Mouse (Mus musculus): ENCODE results near the gene Clec2e. TPM values are rescaled to one million over a fixed set of nuclear protein-coding genes. Genes with fewer than 3 reads are reported as not detected.

Clec2e gene
- polyA plus RNA-seq, 1 experiment: 0.14 TPM

DNA sequence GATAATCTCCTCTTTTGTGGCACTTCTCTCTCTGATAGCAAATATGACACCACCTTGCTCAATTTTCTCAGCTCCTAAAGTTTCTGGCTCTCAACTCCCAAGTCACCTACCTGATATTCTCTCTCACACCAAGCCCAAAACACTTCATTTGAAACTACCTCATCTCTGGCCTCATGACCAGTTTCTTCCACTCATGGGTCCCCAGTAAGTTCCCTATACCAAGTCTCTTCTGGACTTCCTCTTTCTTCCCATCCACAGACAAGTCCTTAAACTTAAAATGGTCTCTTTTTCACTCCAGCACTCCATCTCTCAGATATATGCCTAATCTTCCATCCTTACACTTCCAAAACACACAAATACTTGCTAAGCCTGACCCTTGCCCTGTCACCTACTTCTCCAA, 42.7 kb downstream of the Clec2e start:
- DNase-seq (ENCODE audit: low read depth): no peak

DNA sequence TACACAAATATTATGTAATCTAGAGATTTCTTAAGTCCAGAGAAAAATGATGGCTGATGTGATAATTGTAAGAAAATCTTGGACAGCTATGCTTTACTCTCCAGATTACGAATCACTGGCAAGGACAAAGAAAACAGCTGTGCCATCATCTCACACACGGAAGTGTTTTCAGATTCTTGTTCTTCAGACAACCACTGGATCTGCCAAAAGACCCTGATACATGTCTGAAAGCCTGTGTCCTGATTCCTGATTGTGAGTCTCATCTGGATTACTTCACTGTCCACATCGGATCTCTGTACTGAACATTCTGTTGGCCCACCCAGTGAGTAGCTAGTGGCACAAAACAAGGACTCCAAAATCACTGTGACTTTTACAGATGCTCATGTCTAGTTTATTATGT, 44.5 kb downstream of the Clec2e start:
- DNase-seq (ENCODE audit: low read depth): no peak

DNA sequence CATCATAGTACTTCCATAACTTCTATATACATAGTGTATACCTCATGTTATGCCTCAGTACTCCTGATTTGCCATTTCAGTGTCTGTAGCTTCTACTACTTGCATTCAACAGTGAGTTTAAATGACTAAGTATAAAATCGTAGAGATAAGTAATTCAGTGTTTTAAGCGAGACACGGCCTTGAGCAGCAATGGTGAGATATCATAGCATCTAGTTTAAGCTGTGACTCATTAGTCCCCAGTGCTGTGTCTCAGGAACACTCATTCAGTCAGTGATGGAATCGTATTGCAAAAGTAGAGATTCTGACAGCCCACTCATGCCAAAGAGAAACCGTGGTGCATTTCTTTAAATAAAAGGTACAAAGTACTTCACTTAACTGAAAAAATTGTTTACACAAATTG, 49.0 kb downstream of the Clec2e start:
- DNase-seq (ENCODE audit: low read depth): no peak

DNA sequence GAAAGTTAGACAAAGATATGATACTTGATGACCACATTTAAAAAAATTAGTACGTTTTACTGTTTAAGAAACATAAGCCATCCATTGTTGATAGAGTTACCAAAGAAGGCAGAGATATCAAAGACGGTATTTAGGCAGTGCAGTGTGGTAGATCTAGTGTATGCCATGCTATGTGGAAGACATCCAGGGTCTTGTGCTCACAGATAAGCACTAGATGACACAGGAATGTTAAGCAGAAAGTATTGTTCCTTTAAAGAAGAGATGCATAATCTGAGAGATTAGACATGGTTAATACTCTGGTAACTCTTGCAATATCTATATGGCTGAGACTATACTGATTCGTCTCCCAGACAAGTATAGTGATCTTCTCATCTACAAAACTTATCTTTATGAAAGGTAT, 49.6 kb downstream of the Clec2e start:
- no peak for DNase-seq (ENCODE audit: low read depth)

DNA sequence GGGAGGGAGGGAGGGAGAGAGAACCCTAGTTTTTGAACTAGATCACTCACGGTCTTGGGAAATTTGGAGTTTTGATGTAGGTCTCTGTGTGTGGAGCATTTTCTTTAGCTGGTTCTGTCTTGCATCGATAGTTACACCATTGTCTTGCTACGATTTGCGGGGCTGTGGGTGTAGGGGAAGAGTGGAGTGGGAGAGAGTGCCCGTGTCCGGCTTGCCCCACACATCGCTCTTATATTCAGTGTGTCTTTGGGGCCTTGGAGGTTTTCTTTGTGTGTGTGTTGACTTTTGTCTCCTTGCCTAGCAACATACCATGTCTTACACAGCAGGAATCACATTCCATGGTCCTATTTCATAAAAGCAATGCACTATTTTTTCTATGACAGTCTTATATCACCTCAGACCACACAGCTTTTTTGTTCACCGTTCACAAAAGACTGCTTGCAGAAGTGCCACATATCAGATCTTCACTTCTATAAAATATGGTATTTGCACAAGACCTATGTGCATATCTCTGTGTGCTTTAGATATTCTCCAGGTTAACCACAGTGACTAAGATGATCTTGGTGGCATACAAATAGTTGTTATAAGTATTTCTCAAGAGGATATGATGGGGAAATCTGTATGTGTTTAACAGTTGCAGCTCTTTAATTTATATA, 51.0 kb downstream of the Clec2e start:
- no peak for DNase-seq (ENCODE audit: low read depth)

DNA sequence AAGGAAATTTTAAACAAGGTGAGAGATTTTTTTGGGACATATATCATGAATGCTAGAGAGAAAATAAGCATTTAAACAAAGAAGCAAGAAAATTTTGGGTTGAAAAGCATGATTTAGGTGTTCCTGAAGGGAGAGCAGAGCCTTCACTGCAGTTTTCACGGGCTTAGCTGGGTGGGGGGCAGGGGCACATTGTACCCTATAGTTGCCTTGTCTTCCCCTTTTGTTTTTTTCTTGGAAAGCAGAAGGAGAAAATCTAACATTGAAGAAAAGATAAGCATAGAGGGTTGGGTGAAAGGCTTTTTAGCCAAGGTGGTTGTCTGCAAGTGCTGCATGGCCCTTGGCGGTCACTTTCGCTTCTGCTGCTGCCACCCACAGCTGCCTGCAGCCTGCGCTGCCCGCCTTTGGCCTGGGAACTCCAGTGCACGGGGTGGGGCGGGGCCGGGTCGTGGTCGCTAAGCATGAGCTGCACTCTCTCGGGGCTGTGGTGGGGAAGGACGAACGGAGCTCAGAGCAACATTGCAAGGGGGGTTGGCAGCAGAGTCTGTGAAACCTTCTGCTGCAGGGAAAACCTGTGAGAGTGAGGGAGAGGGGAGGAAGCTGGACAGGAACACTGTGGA, 51.7 kb downstream of the Clec2e start:
- no peak for DNase-seq (ENCODE audit: low read depth)

DNA sequence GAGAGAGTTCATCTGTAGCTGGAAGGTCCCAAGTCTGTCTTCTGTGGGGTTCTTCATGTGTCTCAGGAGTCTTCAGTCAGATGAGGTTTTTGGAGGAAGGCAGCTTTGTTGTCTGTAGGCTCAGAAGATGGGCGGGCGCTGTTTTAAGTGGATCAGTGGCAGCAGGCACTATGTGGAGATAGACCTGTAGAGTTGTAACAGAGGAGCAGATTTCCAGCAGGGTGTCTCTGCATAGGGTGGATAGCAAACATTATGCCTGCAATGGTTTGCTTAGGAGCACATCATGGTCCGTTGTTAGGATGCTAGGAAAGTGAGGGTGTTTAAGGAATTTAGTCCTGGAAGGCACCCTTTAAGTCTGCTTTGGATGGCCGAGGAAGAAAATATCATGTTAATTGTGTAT, 52.3 kb downstream of the Clec2e start:
- DNase-seq (ENCODE audit: low read depth): no peak

DNA sequence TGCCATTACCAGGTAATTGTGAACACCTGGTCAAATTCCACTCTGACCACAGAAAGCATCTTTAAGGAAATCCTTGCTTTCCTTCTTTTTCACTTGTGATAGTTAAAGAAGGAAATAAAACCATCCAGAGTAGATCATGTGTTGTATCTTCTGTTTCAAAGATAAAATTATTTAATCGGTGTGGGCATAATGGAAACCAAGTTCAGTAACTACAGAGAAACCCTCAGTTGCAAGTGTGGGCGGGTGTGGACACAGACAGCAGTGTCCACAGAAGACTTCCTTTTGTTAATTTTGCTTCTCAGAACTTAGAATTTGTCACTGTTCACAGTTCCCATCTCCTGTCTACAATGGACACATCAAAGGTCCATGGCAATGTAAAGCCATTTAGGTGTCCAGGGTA, 55.1 kb downstream of the Clec2e start, which contains the start of gene Klrb1f:
TSS of gene Klrb1f (plus strand) at position 301 of the 400 bp plus-strand sequence.
- DNase-seq (ENCODE audit: low read depth): no peak

DNA sequence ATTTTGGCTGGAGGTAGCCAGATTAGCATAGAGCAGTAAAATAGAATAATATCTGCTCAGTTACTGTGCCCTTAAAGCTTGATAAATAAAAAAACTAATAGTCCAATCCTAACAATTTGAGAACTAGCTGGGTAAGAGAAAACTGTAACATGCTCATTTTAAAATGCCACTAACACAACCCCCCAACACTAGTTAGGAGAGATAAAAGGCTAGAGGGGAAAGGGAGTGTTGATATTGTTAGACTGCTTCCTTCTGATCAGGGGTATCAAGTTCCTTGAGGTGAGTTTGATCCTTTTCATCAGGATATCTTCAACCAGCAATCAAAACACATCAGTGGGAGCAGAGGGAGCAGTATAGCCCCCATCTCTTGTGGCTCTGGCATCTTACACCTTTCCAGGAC, 58.2 kb downstream of the Clec2e start:
- DNase-seq (ENCODE audit: low read depth): no peak

Other genes with a start within 250 kb of the Clec2e start
- gene Clec2i, start 213.3 kb downstream of the Clec2e start, polyA plus RNA-seq (2012; rRNA removed): 0.22 and 0.36 TPM in 2 replicates
- gene BC035044, start 209.8 kb downstream of the Clec2e start, polyA plus RNA-seq (2012; rRNA removed): 1.1 and 2.1 TPM in 2 replicates
- gene Clec2g, start 166.5 kb downstream of the Clec2e start, polyA plus RNA-seq (2012; rRNA removed): not detected in 2 replicates
- 0.08 and 0.58 TPM in 2 replicates for gene Klrb1f, start 55.0 kb downstream of the Clec2e start, polyA plus RNA-seq (2012; rRNA removed)
- gene Clec2d, start 79.7 kb upstream of the Clec2e start, polyA plus RNA-seq (2012; rRNA removed): 56.0 and 78.2 TPM in 2 replicates
- 0.16 and 0.47 TPM in 2 replicates for gene Cd69, start 174.5 kb upstream of the Clec2e start, polyA plus RNA-seq (2012; rRNA removed)
- 1.5 and 2.9 TPM in 2 replicates for gene 4922502D21Rik, start 230.9 kb upstream of the Clec2e start, polyA plus RNA-seq (2012; rRNA removed)
- gene Clec12a, start 241.8 kb upstream of the Clec2e start, polyA plus RNA-seq (2012; rRNA removed): 2.1 and 2.7 TPM in 2 replicates